Mouse (Mus musculus) c-Kit-negative CD71-positive TER-119-positive erythroid progenitor cells, embryonic 14.5 days (primary cell): ENCODE measurements around the gene Adora3.

Source experiments
- DNase-seq: peaks from one replicate; pipeline ENCODE4 v3.0.0-alpha.2; 2013; ENCODE audit warnings: low read depth, low spot score

Adora3 gene

GRCm38 (mm10) chr3:105929821-105930220 lies 59.2 kb downstream of the Adora3 start:
- DNase-seq: no peak

DNA sequence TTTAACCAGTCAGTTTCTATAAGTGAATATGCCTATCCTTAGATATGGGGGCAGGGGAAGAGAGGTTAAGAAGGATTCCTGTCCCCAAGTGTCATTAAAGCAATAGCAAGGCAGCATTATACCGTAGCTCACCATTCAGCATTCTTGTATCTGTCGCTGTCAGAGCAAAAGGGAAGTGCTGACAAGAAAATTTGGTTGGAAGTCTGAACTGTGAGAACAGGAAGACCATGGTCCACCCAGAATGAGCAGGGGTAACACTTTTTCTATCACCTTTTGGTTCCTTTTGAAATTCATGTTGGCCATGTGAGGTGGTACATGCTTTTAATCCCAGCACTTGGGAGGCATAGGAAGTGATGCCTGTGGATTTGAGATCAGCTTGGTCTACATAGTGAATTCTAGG lies 60.4 kb downstream of the Adora3 start:
- no peak for DNase-seq

DNA sequence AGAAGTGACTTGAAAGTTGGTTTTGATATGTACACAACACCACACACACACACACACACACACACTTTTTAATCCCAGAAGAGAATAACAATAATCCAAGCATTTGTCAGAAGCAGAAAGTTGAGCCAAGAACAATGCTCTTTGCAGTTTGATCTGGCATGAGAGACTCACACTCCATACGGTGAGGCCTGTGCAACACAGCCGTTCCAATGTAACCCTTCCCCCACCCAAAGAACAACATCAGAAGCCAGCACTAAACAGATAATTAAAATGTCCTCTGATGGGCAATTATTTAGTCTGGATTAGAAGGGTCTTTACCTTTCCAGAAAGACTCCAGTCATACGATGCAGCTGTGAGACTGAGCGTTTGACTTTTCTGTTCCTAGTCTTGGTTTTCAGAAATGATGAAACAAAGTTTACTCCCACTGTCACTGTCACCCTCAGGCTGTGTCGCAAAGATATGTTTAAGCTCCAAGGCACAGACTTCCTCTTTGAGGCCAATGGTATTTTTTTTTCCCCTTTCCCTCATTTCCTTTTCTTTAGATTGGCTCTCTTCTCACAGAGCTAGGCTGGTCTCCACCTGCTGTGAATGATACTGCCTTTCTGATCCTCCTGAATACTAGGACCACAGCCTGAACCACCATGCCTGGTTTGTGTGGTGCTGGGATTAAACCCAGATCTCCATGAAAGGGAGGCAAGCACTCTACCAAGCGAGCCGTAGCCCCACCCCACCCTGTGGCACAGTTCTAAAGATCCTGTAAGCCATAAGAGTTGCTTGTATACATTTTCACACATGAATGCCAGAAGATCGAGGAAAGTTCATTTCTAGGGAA lies 61.8 kb downstream of the Adora3 start, which contains the start of gene I830077J02Rik:
Gene I830077J02Rik (minus strand): TSS at position 425 of the 832 bp plus-strand sequence.
- DNase-seq: no peak

GRCm38 (mm10) chr3:105933926-105934325 lies 63.3 kb downstream of the Adora3 start:
- DNase-seq: no peak

- no peak for DNase-seq
Observed at GRCm38 (mm10) chr3:105935033-105935432, 64.4 kb downstream of the Adora3 start.

GRCm38 (mm10) chr3:105936111-105936510 lies 65.5 kb downstream of the Adora3 start:
- DNase-seq: no peak

DNA sequence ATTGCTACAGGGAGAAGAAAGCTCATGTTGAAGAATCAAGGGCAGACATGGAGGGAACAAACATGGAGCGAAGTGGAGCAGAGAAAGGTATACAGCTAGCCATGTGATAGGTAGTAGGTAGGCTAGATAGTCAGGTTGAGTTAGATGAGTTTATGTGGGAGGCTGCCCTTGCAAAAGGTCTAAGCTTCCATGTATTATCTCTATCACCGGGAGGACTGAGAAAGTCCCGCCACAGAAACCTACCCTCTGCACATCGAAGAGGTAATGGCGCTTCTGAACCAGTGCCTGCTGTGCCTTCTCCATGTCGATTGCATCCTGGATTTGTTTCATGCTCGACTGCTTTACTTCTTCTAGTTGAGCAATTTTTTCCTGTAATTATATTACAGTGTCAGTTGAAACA lies 80.7 kb downstream of the Adora3 start:
- no peak for DNase-seq

DNA sequence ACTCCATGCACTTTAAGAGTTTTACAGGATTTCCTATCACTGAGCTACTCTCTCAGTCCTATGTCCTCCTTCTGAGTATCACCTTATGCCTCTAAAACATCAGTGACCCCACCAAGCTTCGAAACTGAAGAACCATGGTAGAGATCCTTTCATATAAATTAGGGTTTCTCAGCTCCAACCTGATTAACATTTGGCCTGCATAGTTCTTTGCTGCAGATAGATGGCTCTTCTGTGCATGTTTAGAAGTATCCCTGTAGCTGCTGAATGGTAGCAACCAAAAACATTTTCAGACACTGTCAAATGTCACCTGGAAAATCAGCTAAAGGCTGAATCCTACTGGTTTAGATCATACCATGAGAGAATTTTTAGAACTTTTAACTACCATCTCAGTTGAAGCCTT lies 86.6 kb downstream of the Adora3 start:
- no peak for DNase-seq

GRCm38 (mm10) chr3:105958204-105958603 lies 87.5 kb downstream of the Adora3 start:
- DNase-seq: no peak
